Mouse (Mus musculus): ENCODE results near the gene Gm11565.
"Not testable (repeated sequence)": the region's sequence is repeated elsewhere in the genome, so short reads cannot be mapped to it uniquely, and the experiment has no call there.

Gm11565 gene

GRCm38 (mm10) chr11:99914451-99914850 lies at the start of gene Gm11565:
Gene Gm11565 (plus strand): TSS chr11:99914751.
- no peak for DNase-seq

- DNase-seq: not testable (repeated sequence)
These were observed 41.5 kb upstream of the Gm11565 start, which contains the start of gene Krtap9-1 for GRCm38 (mm10) chr11:99873089-99873488. Gene Krtap9-1 (plus strand): TSS chr11:99873389.

GRCm38 (mm10) chr11:99878887-99879286 lies 35.7 kb upstream of the Gm11565 start, which contains the start of gene Gm11567:
Gene Gm11567 (plus strand): TSS chr11:99879187.
- not testable (repeated sequence) for DNase-seq

- no peak for DNase-seq
These were observed 6.9 kb upstream of the Gm11565 start, which contains the start of gene Krtap31-1 for GRCm38 (mm10) chr11:99907620-99908019. Gene Krtap31-1 (plus strand): TSS chr11:99907920.

GRCm38 (mm10) chr11:99935991-99936390 lies 21.4 kb downstream of the Gm11565 start, which contains the start of gene Krtap31-2:
Gene Krtap31-2 (plus strand): TSS chr11:99936291.
- DNase-seq: no peak

GRCm38 (mm10) chr11:99937751-99938264 lies 23.3 kb downstream of the Gm11565 start:
- no peak for DNase-seq

GRCm38 (mm10) chr11:99948175-99948574 lies 33.6 kb downstream of the Gm11565 start, which contains the start of gene Krtap9-5:
Gene Krtap9-5 (plus strand): TSS chr11:99948475.
- DNase-seq: no peak

- no peak for DNase-seq
These were observed 49.7 kb downstream of the Gm11565 start for GRCm38 (mm10) chr11:99964213-99964612.
